Mouse (Mus musculus) liver, postnatal 0 days (tissue): ENCODE measurements around the gene Pcgf5. TPM values are rescaled to one million over a fixed set of nuclear protein-coding genes. Genes with fewer than 3 reads are reported as not detected.

Source experiments
- ATAC-seq: fragments of 200-750 bp; cut with Nextera tagmentation; 2 replicates; pipeline ENCODE4 v1.8.0; 2017; ENCODE audit warnings: mild to moderate bottlenecking, moderate library complexity
- DNase-seq: peaks from one replicate; pipeline ENCODE4 v3.0.0-alpha.2; 2016
- H3K27ac ChIP-seq: fragments of 300-500 bp; sonication (generic); 2 replicates; pipeline ENCODE4 v1.5.1; 2014; ENCODE audit warnings: antibody characterized with exemption, moderate library complexity, mild to moderate bottlenecking, low read depth
- H3K27me3 ChIP-seq: fragments of 300-500 bp; sonication (generic); 2 replicates; pipeline ENCODE4 v1.6.1; 2014; ENCODE audit warnings: low read length, control low read depth, mixed read lengths; ENCODE audit not compliant: insufficient read depth
- H3K36me3 ChIP-seq: fragments of 300-500 bp; sonication (generic); replicated peaks from 2 replicates; pipeline ENCODE4 v1.6.1; 2014; ENCODE audit warnings: mild to moderate bottlenecking, control low read depth, low read length, moderate library complexity, mixed read lengths; ENCODE audit not compliant: insufficient read depth
- H3K4me1 ChIP-seq: fragments of 300-500 bp; sonication (generic); 2 replicates; pipeline ENCODE4 v1.6.1; 2014; ENCODE audit warnings: antibody characterized with exemption, mild to moderate bottlenecking, control low read depth; ENCODE audit not compliant: insufficient read depth
- H3K4me2 ChIP-seq: fragments of 300-500 bp; sonication (generic); 2 replicates; pipeline ENCODE4 v1.6.1; 2014; ENCODE audit warnings: low read depth, mild to moderate bottlenecking, low read length, moderate library complexity, mixed read lengths
- H3K4me3 ChIP-seq: fragments of 300-500 bp; sonication (generic); 2 replicates; pipeline ENCODE4 v1.5.1; 2014; ENCODE audit warnings: low read depth, low read length
- H3K9ac ChIP-seq: fragments of 300-500 bp; sonication (generic); replicated peaks from 2 replicates; pipeline ENCODE4 v1.6.1; 2014; ENCODE audit warnings: mild to moderate bottlenecking, moderate library complexity
- H3K9me3 ChIP-seq: fragments of 300-500 bp; sonication (generic); 2 replicates; pipeline ENCODE4 v1.6.1; 2016; ENCODE audit warnings: mild to moderate bottlenecking, control low read depth, low read length, mixed read lengths
- CTCF ChIP-seq: sonication (generic); IDR thresholded peaks from 2 replicates; pipeline ENCODE4 v1.5.1; 2016; ENCODE audit warnings: antibody characterized with exemption, low read depth
- EP300 ChIP-seq: IDR thresholded peaks from 2 replicates; pipeline ENCODE4 v1.6.1; 2016; ENCODE audit warnings: antibody characterized with exemption, low read depth, mild to moderate bottlenecking
- WGBS: fragments of 180-500 bp; shearing (Covaris S2); extraction: QIAGEN DNeasy Blood & Tissue Kit; methylation state at CpG from one replicate; pipeline ENCODE4 v1.1.7; 2014; ENCODE audit not compliant: insufficient replicate concordance; 5-methylcytosine and 5-hydroxymethylcytosine counted together
- polyA plus RNA-seq: library from polyadenylated mRNA; unstranded; fragments of >200 nt; fragmentation: Nextera tagmentation; extraction: Ambion mirVana; gene quantifications from 2 replicates; pipeline ENCODE4 v1.2.1, GENCODE M21; 2015

The Pcgf5 gene
- polyA plus RNA-seq, 1 experiment from 2014 or later = 14.7 TPM

DNA sequence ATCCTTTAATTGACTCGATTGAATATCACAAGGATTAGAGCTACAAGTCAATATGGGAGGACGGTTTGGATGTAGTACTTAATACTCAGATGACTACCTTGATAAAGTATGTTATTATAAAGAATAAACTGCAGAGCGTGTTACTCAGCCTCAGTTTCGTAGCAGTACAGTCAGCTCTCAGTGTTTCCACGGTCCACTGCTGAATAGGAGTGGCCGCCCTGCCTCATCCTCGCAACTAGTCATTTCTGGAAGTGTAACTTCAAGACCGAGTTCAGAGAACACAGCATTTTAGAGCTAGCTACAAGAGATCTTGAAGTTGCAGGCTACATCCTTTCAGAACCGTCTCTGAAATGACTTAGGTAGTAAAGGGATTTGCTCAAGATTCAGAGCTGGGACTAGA lies 2.8 kb downstream of the Pcgf5 start:
- no peak overlapping the region for H3K4me2 ChIP-seq
- no peaks in the 10 kb centered on the region for H3K36me3 ChIP-seq
- H3K27ac ChIP-seq = no peak overlapping the region
- H3K4me3 ChIP-seq = no peak overlapping the region
- TF ChIP-seq CTCF (no peak), EP300 (no peak)
- peaks cover 35% of the 10 kb centered on the region for H3K27me3 ChIP-seq
- no peak for ATAC-seq
- no peak for DNase-seq
- WGBS = 84% methylated on average over 9 of the region's 9 CpGs
- peaks cover 5% of the 10 kb centered on the region; the same call in 1 of the 2 replicates for H3K4me1 ChIP-seq
- no peaks in the 10 kb centered on the region for H3K9me3 ChIP-seq
- no peak overlapping the region for H3K9ac ChIP-seq

DNA sequence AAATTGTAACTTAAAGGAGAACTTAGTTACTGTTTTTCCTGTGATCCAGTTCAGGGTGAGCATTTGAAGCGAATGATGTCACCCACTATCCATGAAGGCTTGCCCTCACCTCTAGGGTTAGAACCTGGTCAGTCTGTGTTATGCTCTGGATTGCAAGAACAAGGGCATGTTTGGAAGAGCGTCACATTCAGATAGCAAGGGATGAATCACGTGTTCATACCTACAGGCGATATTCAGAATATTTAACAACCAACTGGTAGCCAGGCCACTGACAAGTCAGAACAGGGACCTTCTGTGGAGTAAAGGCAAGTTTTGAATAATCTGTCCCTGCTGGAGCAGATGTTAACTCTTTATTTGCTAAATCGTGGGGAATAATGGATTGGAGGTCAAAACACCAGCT lies 14.4 kb downstream of the Pcgf5 start:
- Histone ChIP-seq H3K36me3 (no peaks in the 10 kb centered on the region), H3K9me3 (no peaks in the 10 kb centered on the region), H3K4me1 (no peaks in the 10 kb centered on the region), H3K27me3 (no peaks in the 10 kb centered on the region), H3K4me3 (no peak overlapping the region), H3K9ac (no peak overlapping the region), H3K27ac (no peak overlapping the region), H3K4me2 (no peak overlapping the region)
- DNase-seq (no peak), ATAC-seq (no peak)
- TF ChIP-seq EP300 = no peak
- no peak for TF ChIP-seq CTCF
- 85% methylated on average over 5 of the region's 5 CpGs for WGBS

DNA sequence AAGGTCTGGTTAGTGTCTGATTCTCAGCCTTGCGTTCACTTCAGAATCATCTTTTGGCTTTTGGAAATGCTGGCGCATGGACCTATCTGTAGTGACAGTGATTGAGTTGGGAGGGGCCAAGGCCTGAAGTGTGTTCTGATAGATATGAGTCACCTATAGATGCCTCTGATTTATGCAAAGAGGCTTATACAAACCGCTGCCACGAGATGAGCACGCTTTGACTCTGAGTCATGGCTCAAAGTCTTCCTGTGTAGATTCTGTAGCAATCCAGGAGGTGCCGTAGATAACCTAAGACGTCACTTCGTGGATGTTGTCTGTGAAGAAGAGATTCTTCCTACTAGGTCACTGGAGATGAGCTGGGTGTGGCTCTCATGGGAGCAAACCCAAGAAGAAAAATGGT lies 16.6 kb downstream of the Pcgf5 start:
- Histone ChIP-seq H3K9me3 (no peaks in the 10 kb centered on the region), H3K27me3 (no peaks in the 10 kb centered on the region), H3K9ac (no peak overlapping the region), H3K4me3 (no peak overlapping the region), H3K36me3 (no peaks in the 10 kb centered on the region), H3K4me1 (no peaks in the 10 kb centered on the region), H3K27ac (no peak overlapping the region), H3K4me2 (no peak overlapping the region)
- ATAC-seq (no peak), DNase-seq (no peak)
- TF ChIP-seq EP300 = no peak
- WGBS = 61% methylated on average over 8 of the region's 8 CpGs

DNA sequence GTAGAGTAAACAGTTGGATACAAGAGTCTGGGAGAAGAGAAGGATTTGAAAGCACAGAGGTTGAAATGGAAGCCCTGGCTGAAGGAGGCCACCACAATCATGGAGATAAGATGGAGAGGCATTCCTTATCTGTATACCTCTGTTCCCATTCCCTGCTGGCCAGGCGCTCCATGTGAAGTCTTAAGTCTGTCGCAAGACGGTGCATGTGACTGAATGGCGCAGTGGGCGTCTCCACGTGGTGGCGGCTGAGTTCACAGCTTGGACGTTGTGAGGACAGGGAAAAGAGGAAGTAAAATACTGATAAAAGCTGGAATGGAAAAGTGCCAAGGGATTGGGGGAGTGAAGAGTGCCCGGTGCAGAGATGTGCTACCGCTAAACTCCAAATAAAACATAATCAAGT lies 23.4 kb downstream of the Pcgf5 start:
- H3K4me1 ChIP-seq = no peaks in the 10 kb centered on the region
- no peak for ATAC-seq
- no peaks in the 10 kb centered on the region for H3K27me3 ChIP-seq
- no peak overlapping the region for H3K27ac ChIP-seq
- no peak overlapping the region for H3K4me2 ChIP-seq
- no peak overlapping the region for H3K4me3 ChIP-seq
- no peak for TF ChIP-seq CTCF
- no peak for TF ChIP-seq EP300
- peak; percentile 26 for DNase-seq
- 60% methylated on average over 10 of the region's 10 CpGs for WGBS
- H3K9ac ChIP-seq = no peak overlapping the region
- no peaks in the 10 kb centered on the region for H3K9me3 ChIP-seq
- no peaks in the 10 kb centered on the region for H3K36me3 ChIP-seq

DNA sequence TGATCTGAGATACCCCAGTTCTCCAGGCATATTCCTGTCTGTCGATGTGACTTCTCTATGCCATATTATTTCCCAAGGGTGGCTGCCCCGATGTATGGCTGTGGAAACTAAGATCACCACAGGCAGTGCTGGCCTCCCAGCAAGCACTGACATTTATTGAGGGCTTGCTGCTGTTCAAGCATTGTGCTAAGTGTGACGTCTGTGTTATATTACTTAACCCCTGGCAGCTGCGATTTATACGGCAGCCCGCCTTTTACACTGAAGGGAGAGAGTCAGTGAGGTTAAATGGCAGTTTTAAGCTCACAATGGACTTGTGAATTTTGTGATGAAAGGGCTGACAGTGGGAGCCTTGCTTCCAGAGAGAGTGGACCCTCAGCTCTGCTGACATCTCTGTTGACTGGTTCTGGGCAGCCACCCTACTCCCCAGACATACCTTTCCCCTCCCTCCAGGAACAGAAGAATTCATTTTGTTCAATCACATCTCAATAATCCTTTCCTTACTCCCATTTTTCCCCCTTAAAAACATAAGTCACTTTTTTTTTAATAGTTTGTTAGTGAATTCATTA lies 25.0 kb downstream of the Pcgf5 start:
- no peak overlapping the region for H3K4me3 ChIP-seq
- H3K9me3 ChIP-seq = no peaks in the 10 kb centered on the region
- no peak overlapping the region for H3K4me2 ChIP-seq
- no peak overlapping the region for H3K27ac ChIP-seq
- ATAC-seq (no peak), DNase-seq (no peak)
- H3K4me1 ChIP-seq = no peaks in the 10 kb centered on the region
- no peaks in the 10 kb centered on the region for H3K27me3 ChIP-seq
- WGBS = 69% methylated on average over 6 of the region's 6 CpGs
- no peak overlapping the region for H3K9ac ChIP-seq
- TF ChIP-seq CTCF (no peak), EP300 (no peak)
- no peaks in the 10 kb centered on the region for H3K36me3 ChIP-seq

DNA sequence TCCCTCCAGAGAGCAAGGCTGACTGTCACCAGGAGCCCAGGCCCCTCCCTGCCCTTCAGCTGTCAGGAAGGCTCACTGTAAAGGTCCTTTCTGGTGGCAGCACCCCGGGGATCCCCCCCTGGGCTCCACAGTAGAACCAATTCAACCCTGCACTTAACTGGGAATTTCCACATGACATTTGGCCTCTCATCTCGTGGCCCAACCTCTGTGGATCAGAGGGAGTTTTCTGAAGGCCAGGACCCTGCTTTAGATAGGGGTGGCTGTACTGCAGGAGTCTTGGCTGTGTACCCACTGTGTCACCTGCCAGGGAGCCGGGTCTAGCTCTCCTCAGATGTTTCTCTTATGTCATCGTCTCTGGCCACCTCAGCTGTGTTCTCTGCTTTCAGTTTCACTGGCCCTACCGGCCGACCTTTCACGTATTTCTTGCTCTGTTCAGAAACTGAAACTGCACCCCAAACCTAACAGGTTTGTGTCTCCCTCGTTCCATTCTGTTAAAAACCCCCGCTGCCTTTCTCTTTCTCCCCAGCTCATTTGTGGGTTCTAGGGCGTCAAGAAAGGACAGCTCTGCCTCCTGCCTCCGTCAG lies 27.2 kb downstream of the Pcgf5 start:
- Histone ChIP-seq H3K9me3 (no peaks in the 10 kb centered on the region), H3K27ac (0 out of 2 replicates have a peak overlapping the region, but pooled peaks have one; percentile 6), H3K9ac (no peak overlapping the region), H3K27me3 (no peaks in the 10 kb centered on the region), H3K4me3 (peak overlapping the region; percentile 8; the same call in 1 of the 2 replicates), H3K4me1 (no peaks in the 10 kb centered on the region), H3K36me3 (no peaks in the 10 kb centered on the region), H3K4me2 (peak overlapping the region; percentile 47)
- 67% methylated on average over 11 of the region's 11 CpGs for WGBS
- DNase-seq (no peak), ATAC-seq (no peak)
- TF ChIP-seq CTCF (no peak), EP300 (no peak)
